Mouse (Mus musculus): ENCODE results near the gene Ptprm.

DNA sequence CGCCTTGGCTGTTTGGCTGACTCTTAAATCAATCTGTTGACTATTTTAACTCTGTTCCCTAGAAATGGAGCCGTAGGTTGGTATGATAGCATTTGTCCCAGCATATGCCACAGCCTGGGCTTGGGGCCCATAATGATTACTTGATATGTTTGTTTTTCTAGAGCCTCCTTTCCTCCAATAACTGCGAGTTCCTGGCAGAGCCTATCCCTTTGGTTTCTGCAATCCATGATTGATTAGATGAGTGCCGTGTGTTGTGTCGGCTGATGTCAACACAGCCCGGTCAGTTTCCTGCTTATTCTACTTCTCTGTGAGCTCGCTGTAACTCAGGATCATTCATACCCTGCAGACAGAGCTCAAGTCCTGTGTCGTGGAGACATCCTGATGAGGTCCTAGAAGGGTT, 194.6 kb downstream of the Ptprm start:
- TF ChIP-seq POLR2A (IDR thresholded peaks at IDR 0.05; ENCODE audit: control insufficient read depth, low read depth, low read length), result no peak
- no peak for TF ChIP-seq CTCF (IDR thresholded peaks at IDR 0.05; ENCODE audit: control insufficient read depth, insufficient read depth, insufficient replicate concordance, low read depth, low read length)
